Mouse (Mus musculus): ENCODE data around the gene Wdr74. TPM values are rescaled to one million over a fixed set of nuclear protein-coding genes. Genes with fewer than 3 reads are reported as not detected.
"Not testable (repeated sequence)": the region's sequence is repeated elsewhere in the genome, so short reads cannot be mapped to it uniquely, and the experiment has no call there.

The Wdr74 gene
- polyA plus RNA-seq, 1 experiment from 2014 or later = 83.7 TPM

- WGBS = 87% methylated on average over 4 of the region's 4 CpGs
- Histone ChIP-seq H3K36me3 (replicated peaks) (peaks cover 47% of the 10 kb centered on the region), H3K4me3 (replicated peaks) (peak overlapping the region; percentile 78)
Measured at GRCm38 (mm10) chr19:8711506-8711905, 24.1 kb upstream of the Wdr74 start.

GRCm38 (mm10) chr19:8711949-8712869 lies 23.4 kb upstream of the Wdr74 start:
- Histone ChIP-seq H3K36me3 (replicated peaks) (peaks cover 41% of the 10 kb centered on the region), H3K4me1 (peaks cover 27% of the 10 kb centered on the region), H3K4me2 (peak overlapping the region; percentile 58), H3K9ac (peak overlapping the region; percentile 84), H3K4me3 (replicated peaks) (peak overlapping the region; percentile 78), H3K9me3 (no peaks in the 10 kb centered on the region), H3K27ac (peak overlapping the region; percentile 91), H3K27me3 (no peaks in the 10 kb centered on the region)
- no peak for ATAC-seq (ENCODE audit: low FRiP score)
- 68% methylated on average over 10 of the region's 10 CpGs for WGBS

More at GRCm38 (mm10) chr19:8711506-8711905, 24.1 kb upstream of the Wdr74 start:
- Histone ChIP-seq H3K27me3 (no peaks in the 10 kb centered on the region), H3K4me2 (peak overlapping the region; percentile 58), H3K4me1 (peaks cover 27% of the 10 kb centered on the region), H3K27ac (0 out of 2 replicates have a peak overlapping the region, but pooled peaks have one; percentile 91), H3K9me3 (no peaks in the 10 kb centered on the region), H3K9ac (peak overlapping the region; percentile 84)
- no peak for ATAC-seq (ENCODE audit: low FRiP score)

GRCm38 (mm10) chr19:8712870-8713305 lies 22.7 kb upstream of the Wdr74 start:
- H3K27ac ChIP-seq = peak overlapping the region; percentile 91
- under 1% methylated on average over 13 of the region's 13 CpGs for WGBS
- ATAC-seq (ENCODE audit: low FRiP score) = peak; percentile 86

GRCm38 (mm10) chr19:8713306-8713996 lies 22.2 kb upstream of the Wdr74 start:
- H3K36me3 ChIP-seq (replicated peaks) = peaks cover 29% of the 10 kb centered on the region
- H3K27me3 ChIP-seq = no peaks in the 10 kb centered on the region
- peaks cover 27% of the 10 kb centered on the region for H3K4me1 ChIP-seq
- no peaks in the 10 kb centered on the region for H3K9me3 ChIP-seq
- H3K27ac ChIP-seq = peak overlapping the region; percentile 91
- peak; percentile 94 for ATAC-seq (ENCODE audit: low FRiP score)
- H3K4me3 ChIP-seq (replicated peaks) = peak overlapping the region; percentile 78
- under 1% methylated on average over 51 of the region's 51 CpGs for WGBS
- H3K4me2 ChIP-seq = peak overlapping the region; percentile 58
- peak overlapping the region; percentile 84 for H3K9ac ChIP-seq

More at GRCm38 (mm10) chr19:8712870-8713305, 22.7 kb upstream of the Wdr74 start:
- peak overlapping the region; percentile 84 for H3K9ac ChIP-seq
- peaks cover 27% of the 10 kb centered on the region for H3K4me1 ChIP-seq
- H3K36me3 ChIP-seq (replicated peaks) = peaks cover 34% of the 10 kb centered on the region
- H3K9me3 ChIP-seq = no peaks in the 10 kb centered on the region
- no peaks in the 10 kb centered on the region for H3K27me3 ChIP-seq
- peak overlapping the region; percentile 58 for H3K4me2 ChIP-seq
- H3K4me3 ChIP-seq (replicated peaks) = peak overlapping the region; percentile 78

GRCm38 (mm10) chr19:8713997-8714652 lies 21.5 kb upstream of the Wdr74 start:
- peak overlapping the region; percentile 78 for H3K4me3 ChIP-seq (replicated peaks)
- peak overlapping the region; percentile 91 for H3K27ac ChIP-seq
- peak overlapping the region; percentile 84 for H3K9ac ChIP-seq
- WGBS = 8% methylated on average over 13 of the region's 13 CpGs
- no peaks in the 10 kb centered on the region for H3K27me3 ChIP-seq
- peaks cover 22% of the 10 kb centered on the region for H3K36me3 ChIP-seq (replicated peaks)
- H3K9me3 ChIP-seq = no peaks in the 10 kb centered on the region
- H3K4me1 ChIP-seq = peaks cover 27% of the 10 kb centered on the region
- peak; percentile 12 for ATAC-seq (ENCODE audit: low FRiP score)
- H3K4me2 ChIP-seq = peak overlapping the region; percentile 58

- Histone ChIP-seq H3K4me3 (replicated peaks) (no peak overlapping the region), H3K9me3 (no peaks in the 10 kb centered on the region), H3K36me3 (replicated peaks) (peaks cover 15% of the 10 kb centered on the region), H3K27me3 (no peaks in the 10 kb centered on the region), H3K4me1 (peaks cover 27% of the 10 kb centered on the region), H3K4me2 (no peak overlapping the region), H3K27ac (no peak overlapping the region), H3K9ac (no peak overlapping the region)
- ATAC-seq (ENCODE audit: low FRiP score) = no peak
- WGBS = 77% methylated on average over 10 of the region's 10 CpGs
Measured at GRCm38 (mm10) chr19:8714653-8715481, 20.8 kb upstream of the Wdr74 start.

- H3K9ac ChIP-seq = no peak overlapping the region
- no peak overlapping the region for H3K27ac ChIP-seq
- H3K4me3 ChIP-seq (replicated peaks) = no peak overlapping the region
- H3K4me1 ChIP-seq = peaks cover 20% of the 10 kb centered on the region
- no peak for ATAC-seq (ENCODE audit: low FRiP score)
- no peaks in the 10 kb centered on the region for H3K9me3 ChIP-seq
- 75% methylated on average over 10 of the region's 10 CpGs for WGBS
- no peak overlapping the region for H3K4me2 ChIP-seq
- H3K36me3 ChIP-seq (replicated peaks) = peaks cover 4% of the 10 kb centered on the region
- H3K27me3 ChIP-seq = no peaks in the 10 kb centered on the region
Measured at GRCm38 (mm10) chr19:8715868-8716766, 19.5 kb upstream of the Wdr74 start.

GRCm38 (mm10) chr19:8716767-8717475 lies 18.7 kb upstream of the Wdr74 start:
- peaks cover 19% of the 10 kb centered on the region for H3K4me1 ChIP-seq
- no peak for ATAC-seq (ENCODE audit: low FRiP score)
- no peaks in the 10 kb centered on the region for H3K27me3 ChIP-seq
- no peak overlapping the region for H3K4me2 ChIP-seq
- H3K9me3 ChIP-seq = no peaks in the 10 kb centered on the region
- WGBS = 68% methylated on average over 10 of the region's 10 CpGs
- no peak overlapping the region for H3K9ac ChIP-seq
- H3K27ac ChIP-seq = no peak overlapping the region
- no peaks in the 10 kb centered on the region; the same call in 1 of the 2 replicates for H3K36me3 ChIP-seq (replicated peaks)
- no peak overlapping the region for H3K4me3 ChIP-seq (replicated peaks)

- WGBS = 71% methylated on average over 3 of the region's 3 CpGs
- no peak for ATAC-seq (ENCODE audit: low FRiP score)
- H3K4me1 ChIP-seq = peaks cover 18% of the 10 kb centered on the region
Measured at GRCm38 (mm10) chr19:8718357-8718756, 17.3 kb upstream of the Wdr74 start.

GRCm38 (mm10) chr19:8719037-8719436 lies 16.6 kb upstream of the Wdr74 start:
- not testable (repeated sequence) for H3K27ac ChIP-seq; H3K4me3 ChIP-seq (replicated peaks); H3K4me2 ChIP-seq; H3K9ac ChIP-seq; H3K36me3 ChIP-seq (replicated peaks); H3K27me3 ChIP-seq; ATAC-seq (ENCODE audit: low FRiP score); H3K9me3 ChIP-seq
- H3K4me1 ChIP-seq = peaks cover 17% of the 10 kb centered on the region

More at GRCm38 (mm10) chr19:8718357-8718756, 17.3 kb upstream of the Wdr74 start:
- no peaks in the 10 kb centered on the region for H3K36me3 ChIP-seq (replicated peaks)
- no peak overlapping the region for H3K4me2 ChIP-seq
- H3K27ac ChIP-seq = no peak overlapping the region
- H3K27me3 ChIP-seq = no peaks in the 10 kb centered on the region
- H3K9ac ChIP-seq = no peak overlapping the region
- H3K4me3 ChIP-seq (replicated peaks) = no peak overlapping the region
- no peaks in the 10 kb centered on the region for H3K9me3 ChIP-seq
